Mouse (Mus musculus) hindbrain, embryonic 10.5 days (tissue): Measurements from ENCODE around the gene Angptl4. TPM values are rescaled to one million over a fixed set of nuclear protein-coding genes. Genes with fewer than 3 reads are reported as not detected.

Experiments
- DNase-seq: peaks from one replicate; pipeline ENCODE4 v3.0.0-alpha.2; 2017; ENCODE audit warnings: low spot score
- H3K27ac ChIP-seq: fragments of 300-500 bp; sonication (generic); 2 replicates; pipeline ENCODE4 v1.5.1; 2016; ENCODE audit warnings: mild to moderate bottlenecking, moderate library complexity
- H3K27me3 ChIP-seq: fragments of 300-500 bp; sonication (generic); 2 replicates; pipeline ENCODE4 v1.6.1; 2016; ENCODE audit warnings: mild to moderate bottlenecking; ENCODE audit not compliant: poor library complexity, insufficient read depth, severe bottlenecking
- H3K36me3 ChIP-seq: fragments of 300-500 bp; sonication (generic); 2 replicates; pipeline ENCODE4 v1.6.1; 2016; ENCODE audit warnings: mild to moderate bottlenecking, moderate library complexity
- H3K4me1 ChIP-seq: fragments of 300-500 bp; sonication (generic); replicated peaks from 2 replicates; pipeline ENCODE4 v1.6.1; 2016; ENCODE audit warnings: mild to moderate bottlenecking
- H3K4me3 ChIP-seq: fragments of 300-500 bp; sonication (generic); 2 replicates; pipeline ENCODE4 v1.5.1; 2016; ENCODE audit warnings: mild to moderate bottlenecking, moderate library complexity
- H3K9me3 ChIP-seq: fragments of 300-500 bp; sonication (generic); 2 replicates; pipeline ENCODE4 v1.6.1; 2016; ENCODE audit warnings: mild to moderate bottlenecking, moderate library complexity
- WGBS: fragments of 180-500 bp; shearing (Covaris S2); methylation state at CpG from one replicate; pipeline ENCODE4 v1.1.7; 2016; 5-methylcytosine and 5-hydroxymethylcytosine counted together
- polyA plus RNA-seq: library from polyadenylated mRNA; unstranded; fragments of >200 nt; fragmentation: Nextera tagmentation; extraction: Ambion mirVana; gene quantifications from 2 replicates; pipeline ENCODE4 v1.2.1, GENCODE M21; 2016

The Angptl4 gene
- polyA plus RNA-seq, 1 experiment from 2014 or later: 25.9 TPM

DNA sequence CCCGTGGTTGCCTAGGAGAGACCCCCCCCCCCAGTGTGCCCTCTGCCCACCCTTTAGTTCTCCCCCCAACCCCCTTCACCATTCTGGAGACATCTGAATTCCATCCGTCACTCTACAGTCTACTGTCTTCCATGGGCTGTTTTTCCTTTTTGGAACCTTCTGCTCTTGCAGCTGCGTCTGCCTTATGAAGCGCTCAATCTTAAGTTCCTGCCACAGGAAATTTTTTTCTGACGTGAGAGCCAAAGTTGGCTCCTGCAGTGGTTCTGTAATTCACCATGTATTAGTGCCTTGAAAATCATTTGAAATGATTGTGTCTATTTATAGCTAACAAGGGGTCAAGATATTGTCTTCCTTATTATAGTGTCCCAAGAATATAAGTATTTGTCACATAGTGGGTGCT, 35.0 kb upstream of the Angptl4 start:
- 77% methylated on average over 5 of the region's 5 CpGs for WGBS

DNA sequence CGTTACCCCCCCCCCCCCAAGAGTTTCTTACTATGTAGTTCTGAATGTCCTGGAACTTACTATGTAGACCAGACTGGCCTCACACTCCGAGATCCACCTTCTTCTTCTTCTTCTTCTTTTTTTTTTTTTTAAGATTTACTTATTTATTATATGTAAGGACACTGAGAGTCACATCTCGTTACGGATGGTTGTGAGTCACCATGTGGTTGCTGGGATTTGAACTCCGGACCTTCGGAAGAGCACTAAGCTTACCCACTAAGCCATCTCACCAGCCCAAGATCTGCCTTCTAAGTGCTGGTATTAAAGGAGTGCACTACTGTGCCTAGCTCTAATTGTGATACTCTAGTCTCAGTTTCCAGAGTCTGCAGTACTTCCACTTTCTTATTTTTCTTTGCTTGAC, 33.8 kb upstream of the Angptl4 start:
- DNase-seq: no peak
- no peak overlapping the region for H3K27ac ChIP-seq
- no peaks in the 10 kb centered on the region for H3K9me3 ChIP-seq
- H3K4me1 ChIP-seq: peaks cover 42% of the 10 kb centered on the region
- peaks cover 22% of the 10 kb centered on the region for H3K27me3 ChIP-seq
- 90% methylated on average over 6 of the region's 6 CpGs for WGBS
- peaks cover 27% of the 10 kb centered on the region for H3K36me3 ChIP-seq
- no peak overlapping the region for H3K4me3 ChIP-seq

More for the DNA sequence above, 35.0 kb upstream of the Angptl4 start:
- peaks cover 39% of the 10 kb centered on the region for H3K36me3 ChIP-seq
- H3K4me3 ChIP-seq: peak overlapping the region; percentile 60
- DNase-seq: no peak
- peak overlapping the region; percentile 93; the same call in 1 of the 2 replicates for H3K27ac ChIP-seq
- no peaks in the 10 kb centered on the region for H3K9me3 ChIP-seq
- H3K4me1 ChIP-seq: peaks cover 37% of the 10 kb centered on the region
- peaks cover 10% of the 10 kb centered on the region; the same call in 1 of the 2 replicates for H3K27me3 ChIP-seq

DNA sequence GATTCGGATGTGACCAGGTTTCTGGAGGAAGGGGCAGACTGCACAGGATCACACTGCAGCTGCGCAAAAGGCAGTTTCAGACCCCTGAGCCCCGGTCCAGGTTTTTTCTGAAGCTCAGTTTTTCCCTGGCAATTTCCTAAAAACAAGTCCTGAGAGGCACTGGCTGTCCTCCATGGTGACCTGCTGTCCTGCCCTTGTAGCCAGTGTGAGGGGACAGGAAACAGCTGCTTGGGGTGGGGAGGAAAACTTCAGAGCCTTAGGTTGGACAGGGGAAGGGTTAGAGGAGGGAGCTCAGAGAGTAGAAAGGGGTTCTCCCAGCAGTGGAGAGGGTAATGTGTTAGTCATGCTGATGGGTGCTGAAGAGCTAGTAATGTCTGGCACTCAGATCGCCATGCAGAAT, 31.4 kb upstream of the Angptl4 start:
- peaks cover 3% of the 10 kb centered on the region; the same call in 1 of the 2 replicates for H3K36me3 ChIP-seq
- peaks cover 23% of the 10 kb centered on the region for H3K27me3 ChIP-seq
- DNase-seq: no peak
- no peak overlapping the region for H3K4me3 ChIP-seq
- no peak overlapping the region for H3K27ac ChIP-seq
- peaks cover 33% of the 10 kb centered on the region for H3K4me1 ChIP-seq
- no peaks in the 10 kb centered on the region for H3K9me3 ChIP-seq
- 66% methylated on average over 4 of the region's 4 CpGs for WGBS

DNA sequence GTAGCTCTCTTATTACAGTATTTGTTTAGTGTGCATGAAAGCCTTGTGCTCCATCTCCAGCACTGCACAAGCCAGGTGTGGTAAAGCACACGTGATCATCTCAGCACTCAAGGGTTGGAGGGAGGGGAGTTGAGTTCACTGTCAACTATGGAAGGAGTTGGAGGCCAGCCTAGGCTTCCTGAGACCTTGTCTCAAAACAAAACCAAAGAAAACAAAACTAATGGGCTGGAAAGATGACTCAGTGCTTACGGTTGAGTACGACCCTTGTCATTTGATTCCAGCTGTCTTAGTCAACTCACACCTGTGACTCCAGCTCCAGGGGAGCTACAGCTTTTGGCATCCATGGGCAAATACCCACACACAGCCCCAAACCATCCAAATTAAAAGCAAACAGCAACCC, 30.8 kb upstream of the Angptl4 start:
- Histone ChIP-seq H3K4me1 (peaks cover 29% of the 10 kb centered on the region), H3K4me3 (no peak overlapping the region), H3K27ac (no peak overlapping the region), H3K9me3 (no peaks in the 10 kb centered on the region), H3K27me3 (peaks cover 23% of the 10 kb centered on the region), H3K36me3 (no peaks in the 10 kb centered on the region; the same call in 1 of the 2 replicates)
- no peak for DNase-seq
- WGBS: 66% methylated on average over 3 of the region's 3 CpGs

DNA sequence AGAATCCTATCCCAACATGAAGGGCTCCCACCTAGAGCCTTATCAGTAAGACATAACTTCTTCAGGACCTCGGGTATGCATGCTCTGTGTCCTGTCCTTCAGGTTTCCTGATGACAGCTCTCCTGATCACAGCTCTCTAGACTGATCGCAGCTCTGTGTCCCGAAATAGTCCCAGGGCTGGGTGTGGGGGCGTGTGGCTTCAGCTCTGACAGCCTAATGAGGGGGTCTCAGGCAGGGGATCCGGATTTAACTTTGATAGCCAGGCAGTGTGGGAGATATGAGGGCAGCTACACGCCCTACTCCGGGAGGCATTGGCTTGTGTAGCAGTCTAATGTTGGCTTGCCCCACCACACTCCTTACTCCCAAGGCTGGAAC, 29.5 kb upstream of the Angptl4 start:
- peaks cover 20% of the 10 kb centered on the region for H3K4me1 ChIP-seq
- DNase-seq: no peak
- no peaks in the 10 kb centered on the region for H3K9me3 ChIP-seq
- H3K27me3 ChIP-seq: peaks cover 23% of the 10 kb centered on the region
- no peaks in the 10 kb centered on the region; the same call in 1 of the 2 replicates for H3K36me3 ChIP-seq
- 0 out of 2 replicates have a peak overlapping the region, but pooled peaks have one; percentile 31 for H3K27ac ChIP-seq
- WGBS: 29% methylated on average over 7 of the region's 7 CpGs
- peak overlapping the region; percentile 64 for H3K4me3 ChIP-seq

DNA sequence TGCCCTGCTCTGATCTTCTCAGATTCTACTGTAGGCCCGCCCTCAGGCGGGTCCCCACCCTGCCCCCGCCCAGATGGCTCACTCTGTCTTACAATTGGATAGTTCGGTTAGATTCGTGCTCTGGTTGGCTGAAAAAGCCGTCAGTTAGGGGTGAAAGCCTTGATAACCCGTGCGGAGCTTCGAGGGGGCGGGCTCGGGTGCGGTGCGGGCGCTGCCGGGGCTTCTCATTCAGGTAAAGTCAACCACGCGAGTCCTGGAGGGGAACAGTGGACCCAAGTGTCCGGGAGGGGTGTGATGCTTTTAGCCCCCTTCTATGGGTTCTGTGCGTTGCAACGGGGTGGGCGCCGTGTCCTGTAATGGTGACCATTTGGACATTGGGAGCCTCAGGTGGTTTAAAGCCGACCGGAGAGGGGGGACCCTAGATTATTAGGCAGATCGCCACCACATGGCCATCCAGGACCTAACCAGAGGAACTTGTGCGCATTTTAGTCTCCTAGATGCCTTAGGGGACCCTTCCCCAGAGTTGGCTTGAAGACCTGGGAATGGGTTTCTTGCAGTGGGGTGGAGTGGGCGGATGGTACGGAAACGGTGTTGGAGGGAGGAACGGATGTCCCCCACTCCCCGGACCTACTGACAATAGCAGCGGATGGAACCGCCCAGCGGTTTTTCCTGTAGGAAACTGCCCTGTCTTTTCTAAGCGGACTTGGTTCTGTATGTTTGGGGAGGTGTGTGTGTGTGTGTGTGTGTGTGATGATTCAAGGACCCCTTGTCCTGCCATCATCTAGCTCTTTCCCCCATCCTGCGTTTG, 28.9 kb upstream of the Angptl4 start, which contains the start of gene Kank3:
Kank3 (plus strand) TSS at position 186 of the 808 bp plus-strand sequence.
- Histone ChIP-seq H3K36me3 (no peaks in the 10 kb centered on the region; the same call in 1 of the 2 replicates), H3K27ac (peak within 1 kb of the TSS; percentile 75), H3K4me3 (peak within 1 kb of the TSS; percentile 64), H3K27me3 (peaks cover 23% of the 10 kb centered on the region), H3K9me3 (no peaks in the 10 kb centered on the region), H3K4me1 (peaks cover 20% of the 10 kb centered on the region)
- 1% methylated on average over 36 of the region's 36 CpGs for WGBS
- DNase-seq: peak; percentile 92

DNA sequence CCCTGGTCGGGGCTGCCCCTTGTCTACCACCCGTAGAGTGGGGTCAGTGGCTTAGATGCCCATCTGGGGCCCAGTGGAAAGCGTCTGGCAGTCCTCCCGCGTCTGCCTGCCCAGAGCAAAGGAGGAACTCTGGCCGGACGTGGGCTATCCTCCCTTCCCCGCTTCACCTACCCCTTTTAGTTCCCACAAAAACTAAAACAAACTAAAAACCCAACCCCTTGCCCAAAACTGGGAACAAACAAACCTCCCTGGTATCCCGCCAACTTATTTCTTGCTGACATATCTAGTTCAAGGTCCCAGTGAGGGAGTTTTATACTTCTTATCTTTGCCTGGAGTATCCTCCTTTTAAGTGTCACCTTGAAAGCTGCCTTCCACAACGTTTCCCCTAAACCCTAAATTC, 26.6 kb upstream of the Angptl4 start:
- no peak overlapping the region for H3K4me3 ChIP-seq
- no peaks in the 10 kb centered on the region for H3K36me3 ChIP-seq
- no peaks in the 10 kb centered on the region for H3K9me3 ChIP-seq
- H3K27ac ChIP-seq: no peak overlapping the region
- peaks cover 23% of the 10 kb centered on the region for H3K27me3 ChIP-seq
- no peak for DNase-seq
- peaks cover 20% of the 10 kb centered on the region for H3K4me1 ChIP-seq
- 40% methylated on average over 10 of the region's 10 CpGs for WGBS

DNA sequence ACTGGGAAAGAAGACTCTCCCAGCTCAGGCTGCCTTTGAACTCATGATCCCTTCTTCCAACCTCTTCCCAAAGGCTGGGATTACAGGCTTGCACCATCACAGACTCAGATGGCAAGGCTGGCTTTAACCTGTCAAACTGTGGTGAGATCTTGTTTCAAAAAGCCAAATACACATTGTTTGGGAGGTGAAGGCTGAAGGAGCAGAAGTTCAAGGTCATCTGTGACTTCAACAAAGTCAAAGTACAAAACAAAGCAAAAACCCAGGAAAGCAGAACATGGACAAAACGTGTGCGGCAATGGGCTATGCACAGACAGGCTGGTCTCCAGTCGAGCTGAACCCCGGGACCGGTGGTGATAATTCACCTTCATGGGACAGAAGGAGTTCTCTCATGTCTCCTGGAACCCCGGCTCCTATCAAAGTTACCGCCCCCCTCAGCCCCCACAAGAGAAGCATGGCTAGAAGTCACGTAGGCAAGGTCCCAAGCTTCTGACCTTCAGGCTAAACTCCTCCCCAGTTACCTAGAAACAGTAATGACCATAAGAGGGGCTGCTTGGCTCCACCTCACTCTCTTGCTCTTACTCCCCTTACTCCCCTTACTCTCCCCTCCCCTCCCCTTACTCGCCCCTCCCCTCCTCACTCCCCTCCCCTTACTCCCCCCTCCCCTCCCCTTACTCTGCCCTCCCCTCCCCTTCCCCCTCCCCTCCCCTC, 25.7 kb upstream of the Angptl4 start:
- no peaks in the 10 kb centered on the region for H3K36me3 ChIP-seq
- WGBS: 62% methylated on average over 9 of the region's 9 CpGs
- no peak for DNase-seq
- H3K9me3 ChIP-seq: no peaks in the 10 kb centered on the region
- no peak overlapping the region for H3K4me3 ChIP-seq
- no peak overlapping the region for H3K27ac ChIP-seq
- peaks cover 20% of the 10 kb centered on the region for H3K27me3 ChIP-seq
- H3K4me1 ChIP-seq: peaks cover 17% of the 10 kb centered on the region

DNA sequence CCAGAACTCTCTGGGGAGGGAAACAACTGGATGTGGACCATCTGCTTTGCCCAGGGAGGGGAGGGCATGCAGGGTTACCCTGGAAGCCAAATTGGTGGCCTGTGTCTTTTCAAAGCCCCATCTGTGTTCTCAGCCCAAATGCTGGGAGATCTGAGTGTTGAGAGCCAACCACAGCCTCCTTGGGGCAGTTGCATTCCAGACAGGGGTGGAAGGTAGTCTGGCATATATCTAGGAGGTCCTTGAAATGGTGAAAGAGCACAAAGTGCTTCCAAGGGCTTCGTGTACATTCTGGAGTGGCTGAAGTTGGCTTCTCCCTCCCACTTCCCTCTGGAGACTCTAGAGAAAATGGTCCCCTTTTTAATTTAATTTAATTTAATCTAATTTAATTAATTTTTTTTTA, 23.1 kb upstream of the Angptl4 start:
- no peaks in the 10 kb centered on the region for H3K27me3 ChIP-seq
- 62% methylated on average over 1 of the region's 1 CpGs for WGBS
- no peak for DNase-seq
- H3K9me3 ChIP-seq: no peaks in the 10 kb centered on the region
- no peak overlapping the region for H3K4me3 ChIP-seq
- peaks cover 4% of the 10 kb centered on the region; the same call in 1 of the 2 replicates for H3K4me1 ChIP-seq
- no peaks in the 10 kb centered on the region for H3K36me3 ChIP-seq
- H3K27ac ChIP-seq: no peak overlapping the region

DNA sequence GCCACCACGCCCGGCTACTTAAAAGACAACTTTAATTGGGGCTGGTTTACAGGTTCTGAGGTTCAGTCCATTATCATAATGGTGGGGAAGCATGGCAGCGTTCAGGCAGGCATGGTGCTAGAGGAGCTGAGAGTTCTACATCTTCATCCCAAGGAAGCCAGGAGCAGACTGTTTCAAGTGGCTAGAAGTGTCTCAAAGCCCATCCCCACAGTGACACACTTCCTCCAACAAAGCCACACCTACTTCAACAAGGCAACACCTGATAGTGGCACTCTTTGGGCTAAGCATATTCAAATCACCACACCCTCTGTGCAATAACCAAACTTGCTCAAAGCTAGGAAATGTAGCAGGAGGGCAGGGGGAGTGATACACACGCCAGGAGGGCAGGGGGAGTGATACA, 22.6 kb upstream of the Angptl4 start:
- peaks cover 4% of the 10 kb centered on the region; the same call in 1 of the 2 replicates for H3K4me1 ChIP-seq
- no peak for DNase-seq

DNA sequence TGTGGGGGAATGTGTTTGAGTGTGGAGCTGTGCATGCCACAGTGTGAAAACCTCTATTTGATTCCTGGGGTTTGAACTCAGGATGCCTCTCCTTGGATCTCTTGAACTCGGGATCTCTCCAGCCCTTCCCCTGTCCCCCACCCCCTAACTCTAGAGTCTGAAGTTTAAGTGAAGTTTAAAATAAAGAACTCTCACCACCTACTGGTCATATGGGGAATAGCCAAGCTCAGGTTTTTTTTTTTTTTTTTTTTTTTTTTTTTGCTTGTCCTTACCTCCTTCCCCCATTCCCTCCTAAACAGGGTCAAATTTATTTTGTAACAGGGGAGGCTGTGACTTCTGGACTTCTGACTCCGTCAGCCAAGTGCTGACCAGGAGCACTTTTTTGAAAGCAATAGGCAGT, 20.6 kb upstream of the Angptl4 start:
- Histone ChIP-seq H3K27ac (no peak overlapping the region), H3K36me3 (no peaks in the 10 kb centered on the region), H3K9me3 (no peaks in the 10 kb centered on the region), H3K4me1 (no peaks in the 10 kb centered on the region), H3K27me3 (no peaks in the 10 kb centered on the region), H3K4me3 (no peak overlapping the region)
- no peak for DNase-seq
- 3% methylated on average over 2 of the region's 2 CpGs for WGBS

More for the DNA sequence above, 22.6 kb upstream of the Angptl4 start:
- Histone ChIP-seq H3K27me3 (no peaks in the 10 kb centered on the region), H3K9me3 (no peaks in the 10 kb centered on the region), H3K36me3 (no peaks in the 10 kb centered on the region), H3K4me3 (no peak overlapping the region), H3K27ac (no peak overlapping the region)
- WGBS: 67% methylated on average over 4 of the region's 4 CpGs

DNA sequence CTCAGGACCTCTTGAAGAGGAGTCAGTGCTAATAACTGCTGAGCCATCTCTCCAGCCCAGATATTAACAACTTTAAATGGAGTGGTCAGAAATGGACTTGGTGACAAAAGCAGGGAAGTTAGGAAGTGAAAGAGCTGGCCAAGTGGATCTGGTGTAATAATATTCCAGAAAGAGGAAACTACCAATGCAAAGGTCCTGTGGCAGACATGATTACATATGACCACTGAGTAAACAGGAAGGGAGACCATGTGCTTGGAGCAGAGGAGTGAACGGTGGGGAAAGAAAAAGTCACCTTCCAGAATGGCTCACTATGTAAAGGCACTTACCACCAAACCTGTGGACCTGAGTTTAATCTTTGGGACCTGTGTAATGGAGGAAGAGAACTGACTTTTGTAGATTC, 17.6 kb upstream of the Angptl4 start:
- no peaks in the 10 kb centered on the region for H3K36me3 ChIP-seq
- no peaks in the 10 kb centered on the region for H3K4me1 ChIP-seq
- H3K4me3 ChIP-seq: no peak overlapping the region
- H3K27me3 ChIP-seq: no peaks in the 10 kb centered on the region
- DNase-seq: no peak
- no peak overlapping the region for H3K27ac ChIP-seq
- no peaks in the 10 kb centered on the region for H3K9me3 ChIP-seq
- WGBS: 63% methylated on average over 1 of the region's 1 CpGs

DNA sequence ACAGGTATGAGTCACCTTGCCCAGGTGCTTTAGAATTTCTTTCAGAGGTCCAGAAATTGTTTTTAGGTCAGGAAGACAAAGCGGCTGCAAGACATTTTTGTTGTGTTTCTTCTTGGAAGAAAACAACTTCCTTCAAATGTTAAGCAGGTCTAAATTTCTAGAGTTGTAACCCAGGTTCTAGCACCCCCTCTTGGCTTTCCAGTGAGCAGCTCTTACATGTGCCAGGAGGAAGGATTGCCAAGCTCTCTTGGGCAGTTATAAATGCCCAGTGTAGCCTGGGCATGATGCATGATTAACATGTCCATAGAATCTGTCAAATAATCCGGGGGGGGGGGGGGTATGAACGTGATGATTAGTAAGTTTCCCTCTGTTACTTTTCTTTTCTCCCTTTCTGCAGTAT, 16.7 kb upstream of the Angptl4 start:
- no peak for DNase-seq

More for the DNA sequence above, 16.7 kb upstream of the Angptl4 start:
- 57% methylated on average over 3 of the region's 3 CpGs for WGBS
- no peaks in the 10 kb centered on the region for H3K27me3 ChIP-seq
- no peaks in the 10 kb centered on the region for H3K4me1 ChIP-seq
- no peak overlapping the region for H3K27ac ChIP-seq
- H3K4me3 ChIP-seq: no peak overlapping the region
- no peaks in the 10 kb centered on the region for H3K9me3 ChIP-seq
- H3K36me3 ChIP-seq: no peaks in the 10 kb centered on the region
